Comparison of ENCODE assay signal across 17 mouse cellular contexts in genomic region chr8:105685325-105685724, GRCm38 (mm10). TPM values are rescaled to one million over a fixed set of nuclear protein-coding genes. Genes with fewer than 3 reads are reported as not detected.
A peak's percentile ranks its signal among the peaks of the same experiment; 100 is the strongest.
DNase-seq lines count a peak whose midpoint lies in the region; ATAC-seq and TF ChIP-seq lines count a peak whose summit lies in the region.
"Had no signal": no experiment of that assay in that cellular context is flagged by ENCODE, and none has a peak within 500 bp of the region (broad histone marks: within the 10 kb centered on the region; RNA-seq: fewer than 3 reads in every experiment).

No protein-coding gene starts in this region.

- H3K9me3 ChIP-seq in embryonic facial prominence, embryonic 14.5 days (ENCODE audit: control insufficient read depth, low read length): no peaks in the 10 kb centered on the region
- H3K9me3 ChIP-seq in embryonic facial prominence, embryonic 10.5 days: no peaks in the 10 kb centered on the region
- H3K9me3 ChIP-seq in stomach, embryonic 15.5 days: no peaks in the 10 kb centered on the region
- no peaks in the 10 kb centered on the region for H3K9me3 ChIP-seq in stomach, postnatal 0 days (ENCODE audit: control insufficient read depth, low read length)
- H3K9me3 ChIP-seq in liver, embryonic 15.5 days (replicated peaks): no peaks in the 10 kb centered on the region
- H3K9me3 ChIP-seq: embryonic facial prominence, embryonic 12.5 days; forebrain, embryonic 10.5 days; limb, embryonic 15.5 days had no signal

- H3K27me3 ChIP-seq in embryonic facial prominence, embryonic 14.5 days (replicated peaks; ENCODE audit: control insufficient read depth, insufficient read depth, low read length): no peaks in the 10 kb centered on the region
- H3K27me3 ChIP-seq in embryonic facial prominence, embryonic 10.5 days (replicated peaks; ENCODE audit: low read depth, poor library complexity, severe bottlenecking): peaks cover 6% of the 10 kb centered on the region; the same call in 1 of the 2 replicates
- no peaks in the 10 kb centered on the region for H3K27me3 ChIP-seq in stomach, embryonic 15.5 days (replicated peaks)
- H3K27me3 ChIP-seq in stomach, postnatal 0 days (ENCODE audit: control insufficient read depth, insufficient read depth, low read length): no peaks in the 10 kb centered on the region
- H3K27me3 ChIP-seq in liver, embryonic 15.5 days: no peaks in the 10 kb centered on the region
- H3K27me3 ChIP-seq: embryonic facial prominence, embryonic 12.5 days; limb, embryonic 15.5 days; Patski had no signal

- no peaks in the 10 kb centered on the region for H3K4me1 ChIP-seq in embryonic facial prominence, embryonic 14.5 days (ENCODE audit: control insufficient read depth, insufficient read depth, low read length)
- H3K4me1 ChIP-seq in embryonic facial prominence, embryonic 10.5 days: peaks cover 15% of the 10 kb centered on the region
- peaks cover 7% of the 10 kb centered on the region for H3K4me1 ChIP-seq in stomach, embryonic 15.5 days
- H3K4me1 ChIP-seq in stomach, postnatal 0 days (replicated peaks; ENCODE audit: control insufficient read depth, insufficient read depth): no peaks in the 10 kb centered on the region
- peaks cover 11% of the 10 kb centered on the region for H3K4me1 ChIP-seq in liver, embryonic 15.5 days (replicated peaks)
- H3K4me1 ChIP-seq: embryonic facial prominence, embryonic 12.5 days had no signal

- 76% methylated on average over 7 of the region's 7 CpGs for WGBS in embryonic facial prominence, embryonic 14.5 days
- WGBS in embryonic facial prominence, embryonic 10.5 days: 80% methylated on average over 7 of the region's 7 CpGs
- WGBS in stomach, embryonic 15.5 days: 69% methylated on average over 7 of the region's 7 CpGs
- 79% methylated on average over 7 of the region's 7 CpGs for WGBS in stomach, postnatal 0 days
- WGBS in liver, embryonic 15.5 days (ENCODE audit: insufficient replicate concordance): 56% methylated on average over 7 of the region's 7 CpGs

- H3K4me2 ChIP-seq in embryonic facial prominence, embryonic 14.5 days (ENCODE audit: low read depth, low read length): no peak overlapping the region
- H3K4me2 ChIP-seq in stomach, embryonic 15.5 days: peak overlapping the region; percentile 46; the same call in 1 of the 2 replicates
- H3K4me2 ChIP-seq in stomach, postnatal 0 days (replicated peaks; ENCODE audit: low read depth): no peak overlapping the region
- peak overlapping the region; percentile 54; the same call in 1 of the 2 replicates for H3K4me2 ChIP-seq in liver, embryonic 15.5 days

- no peak for ATAC-seq in embryonic facial prominence, embryonic 14.5 days (ENCODE audit: low read depth)
- no peak for ATAC-seq in stomach, embryonic 15.5 days (ENCODE audit: insufficient read depth, low FRiP score, low read depth)
- no peak for ATAC-seq in stomach, postnatal 0 days (ENCODE audit: low FRiP score, low TSS enrichment)
- no peak for ATAC-seq in liver, embryonic 15.5 days (ENCODE audit: insufficient read depth)
- ATAC-seq: Patski had no signal

- H3K4me3 ChIP-seq in embryonic facial prominence, embryonic 14.5 days (ENCODE audit: low read depth, low read length): no peak overlapping the region
- no peak overlapping the region for H3K4me3 ChIP-seq in embryonic facial prominence, embryonic 10.5 days
- no peak overlapping the region for H3K4me3 ChIP-seq in stomach, embryonic 15.5 days (replicated peaks)
- no peak overlapping the region for H3K4me3 ChIP-seq in stomach, postnatal 0 days (ENCODE audit: low read depth, low read length)
- no peak overlapping the region for H3K4me3 ChIP-seq in liver, embryonic 15.5 days (replicated peaks)
- H3K4me3 ChIP-seq: embryonic facial prominence, embryonic 12.5 days had no signal

- no peak for TF ChIP-seq EP300 in stomach, postnatal 0 days (optimal IDR thresholded peaks at IDR 0.05)

- peaks cover 40% of the 10 kb centered on the region for H3K36me3 ChIP-seq in embryonic facial prominence, embryonic 14.5 days (ENCODE audit: control insufficient read depth, insufficient read depth, low read length)
- H3K36me3 ChIP-seq in embryonic facial prominence, embryonic 10.5 days (replicated peaks): peaks cover 44% of the 10 kb centered on the region
- peaks cover 20% of the 10 kb centered on the region for H3K36me3 ChIP-seq in stomach, embryonic 15.5 days
- peaks cover 14% of the 10 kb centered on the region for H3K36me3 ChIP-seq in stomach, postnatal 0 days (ENCODE audit: control insufficient read depth, insufficient read depth, low read length)
- H3K36me3 ChIP-seq in liver, embryonic 15.5 days (replicated peaks): peaks cover 41% of the 10 kb centered on the region

- TF ChIP-seq CTCF in stomach, postnatal 0 days (IDR thresholded peaks at IDR 0.05; ENCODE audit: low read depth): no peak

- no peak for DNase-seq in embryonic facial prominence, embryonic 14.5 days (ENCODE audit: low spot score)
- no peak for DNase-seq in embryonic facial prominence, embryonic 10.5 days (ENCODE audit: low spot score)
- DNase-seq in kidney, adult 11 months: peak; percentile 1
- no peak for DNase-seq in kidney, postnatal 25 days
- DNase-seq in stomach, postnatal 0 days (ENCODE audit: low spot score): no peak
- DNase-seq in gastrocnemius, postnatal 25 days: no peak

- no peak overlapping the region for H3K27ac ChIP-seq in embryonic facial prominence, embryonic 14.5 days (replicated peaks; ENCODE audit: low read depth, low read length)
- H3K27ac ChIP-seq in embryonic facial prominence, embryonic 10.5 days (replicated peaks): no peak overlapping the region
- no peak overlapping the region for H3K27ac ChIP-seq in stomach, embryonic 15.5 days
- no peak overlapping the region for H3K27ac ChIP-seq in stomach, postnatal 0 days (replicated peaks)
- no peak overlapping the region for H3K27ac ChIP-seq in liver, embryonic 15.5 days (replicated peaks)
- H3K27ac ChIP-seq: embryonic facial prominence, embryonic 12.5 days; limb, embryonic 15.5 days had no signal

- H3K9ac ChIP-seq in embryonic facial prominence, embryonic 14.5 days (ENCODE audit: low read depth, low read length): 0 out of 2 replicates have a peak overlapping the region, but pooled peaks have one; percentile 37
- H3K9ac ChIP-seq in stomach, embryonic 15.5 days: no peak overlapping the region
- no peak overlapping the region for H3K9ac ChIP-seq in stomach, postnatal 0 days (ENCODE audit: low read length)
- H3K9ac ChIP-seq in liver, embryonic 15.5 days: no peak overlapping the region
- H3K9ac ChIP-seq: embryonic facial prominence, embryonic 12.5 days had no signal

RNA-seq across cellular contexts. Expression of gene Carmil2, which starts 0.7 kb away (rescaled TPM):
- polyA plus RNA-seq in embryonic facial prominence, embryonic 14.5 days (2014; fragmentation: Nextera tagmentation; extraction: Ambion mirVana): 1.1 and 1.4 TPM in 2 replicates
- 1.5 TPM in 2 replicates for polyA plus RNA-seq in embryonic facial prominence, embryonic 10.5 days (2016; fragmentation: Nextera tagmentation; extraction: Ambion mirVana)
- polyA plus RNA-seq in stomach, embryonic 15.5 days (2015; fragmentation: Nextera tagmentation; extraction: Ambion mirVana): 1.2 and 1.4 TPM in 2 replicates
- polyA plus RNA-seq in stomach, postnatal 0 days (2015; fragmentation: Nextera tagmentation; extraction: Ambion mirVana): 0.58 and 0.61 TPM in 2 replicates
- 0.35 and 0.74 TPM in 2 replicates for polyA plus RNA-seq in liver, embryonic 15.5 days (2015; fragmentation: Nextera tagmentation; extraction: Ambion mirVana)
- under 1 TPM in 1 of 2 experiments, not detected in 1; 0.11 TPM for total RNA-seq in gastrocnemius, postnatal 25 days (2021)

RNA-seq across cellular contexts. Expression of gene Acd, which starts 15.6 kb away (rescaled TPM):
- 56.4 and 58.7 TPM in 2 replicates for polyA plus RNA-seq in embryonic facial prominence, embryonic 14.5 days (2014; fragmentation: Nextera tagmentation; extraction: Ambion mirVana)
- 67.7 and 72.6 TPM in 2 replicates for polyA plus RNA-seq in embryonic facial prominence, embryonic 10.5 days (2016; fragmentation: Nextera tagmentation; extraction: Ambion mirVana)
- 45.0 and 52.8 TPM in 2 replicates for polyA plus RNA-seq in stomach, embryonic 15.5 days (2015; fragmentation: Nextera tagmentation; extraction: Ambion mirVana)
- 26.7 and 30.7 TPM in 2 replicates for polyA plus RNA-seq in stomach, postnatal 0 days (2015; fragmentation: Nextera tagmentation; extraction: Ambion mirVana)
- polyA plus RNA-seq in liver, embryonic 15.5 days (2015; fragmentation: Nextera tagmentation; extraction: Ambion mirVana): 22.4 and 23.6 TPM in 2 replicates
- 1 to 10 TPM; 6.5 to 6.8 TPM for total RNA-seq in gastrocnemius, postnatal 25 days (2021)

RNA-seq across cellular contexts. Expression of gene Pard6a, which starts 15.6 kb away (rescaled TPM):
- polyA plus RNA-seq in embryonic facial prominence, embryonic 14.5 days (2014; fragmentation: Nextera tagmentation; extraction: Ambion mirVana): 17.8 and 18.4 TPM in 2 replicates
- polyA plus RNA-seq in embryonic facial prominence, embryonic 10.5 days (2016; fragmentation: Nextera tagmentation; extraction: Ambion mirVana): 15.1 and 16.8 TPM in 2 replicates
- polyA plus RNA-seq in stomach, embryonic 15.5 days (2015; fragmentation: Nextera tagmentation; extraction: Ambion mirVana): 14.9 and 15.0 TPM in 2 replicates
- polyA plus RNA-seq in stomach, postnatal 0 days (2015; fragmentation: Nextera tagmentation; extraction: Ambion mirVana): 12.4 and 13.0 TPM in 2 replicates
- polyA plus RNA-seq in liver, embryonic 15.5 days (2015; fragmentation: Nextera tagmentation; extraction: Ambion mirVana): 6.1 and 6.3 TPM in 2 replicates
- total RNA-seq in gastrocnemius, postnatal 25 days (2021): 1 to 10 TPM; 5.4 to 5.7 TPM

RNA-seq across cellular contexts. Expression of gene 4933405L10Rik, which starts 22.1 kb away (rescaled TPM):
- polyA plus RNA-seq in embryonic facial prominence, embryonic 14.5 days (2014; fragmentation: Nextera tagmentation; extraction: Ambion mirVana): 0.42 TPM in 1 of 2 replicates, not detected in the other
- polyA plus RNA-seq in embryonic facial prominence, embryonic 10.5 days (2016; fragmentation: Nextera tagmentation; extraction: Ambion mirVana): not detected in 2 replicates
- polyA plus RNA-seq in stomach, embryonic 15.5 days (2015; fragmentation: Nextera tagmentation; extraction: Ambion mirVana): 0.19 TPM in 1 of 2 replicates, not detected in the other
- 0.08 and 0.13 TPM in 2 replicates for polyA plus RNA-seq in stomach, postnatal 0 days (2015; fragmentation: Nextera tagmentation; extraction: Ambion mirVana)
- polyA plus RNA-seq in liver, embryonic 15.5 days (2015; fragmentation: Nextera tagmentation; extraction: Ambion mirVana): not detected in 2 replicates
- total RNA-seq in gastrocnemius, postnatal 25 days (2021): not detected
- total RNA-seq: gastrocnemius, postnatal 36 days; megakaryocyte progenitor cell, adult 5-6 weeks had no signal
- polyA plus RNA-seq: small intestine, adult 2 months; stomach, embryonic 16.5 days; urinary bladder, adult 2 months had no signal

RNA-seq across cellular contexts. Expression of gene Enkd1, which starts 22.7 kb away (rescaled TPM):
- 20.7 and 20.8 TPM in 2 replicates for polyA plus RNA-seq in embryonic facial prominence, embryonic 14.5 days (2014; fragmentation: Nextera tagmentation; extraction: Ambion mirVana)
- polyA plus RNA-seq in embryonic facial prominence, embryonic 10.5 days (2016; fragmentation: Nextera tagmentation; extraction: Ambion mirVana): 49.3 and 54.0 TPM in 2 replicates
- polyA plus RNA-seq in stomach, embryonic 15.5 days (2015; fragmentation: Nextera tagmentation; extraction: Ambion mirVana): 18.0 and 18.1 TPM in 2 replicates
- 5.4 and 5.8 TPM in 2 replicates for polyA plus RNA-seq in stomach, postnatal 0 days (2015; fragmentation: Nextera tagmentation; extraction: Ambion mirVana)
- polyA plus RNA-seq in liver, embryonic 15.5 days (2015; fragmentation: Nextera tagmentation; extraction: Ambion mirVana): 4.4 and 5.2 TPM in 2 replicates
- 1 to 10 TPM in 1 of 2 experiments, under 1 TPM in 1; 0.82 to 1.0 TPM for total RNA-seq in gastrocnemius, postnatal 25 days (2021)

Comparison
In these comparisons a context has a peak if more than half of its experiments do, and no peak if none do; other contexts are left out.
1. H3K4me2 ChIP-seq: peak in stomach, embryonic 15.5 days (single experiment) and liver, embryonic 15.5 days (single experiment); none in embryonic facial prominence, embryonic 14.5 days (single experiment) and stomach, postnatal 0 days (single experiment).